Mouse (Mus musculus) spleen, adult 12 weeks (tissue): ENCODE measurements around the gene Ypel3.

Experiments
- DNase-seq: peaks from one replicate; pipeline ENCODE4 v3.0.0; 2022; ENCODE audit warnings: low spot score

The Ypel3 gene

GRCm38 (mm10) chr7:126793456-126794270, 16.9 kb downstream of the Ypel3 start:
- DNase-seq = no peak

- DNase-seq = no peak
These were observed 17.5 kb downstream of the Ypel3 start for GRCm38 (mm10) chr7:126794271-126794605.

GRCm38 (mm10) chr7:126795387-126796317, 18.9 kb downstream of the Ypel3 start:
- no peak for DNase-seq

- DNase-seq = no peak
These were observed 19.7 kb downstream of the Ypel3 start for GRCm38 (mm10) chr7:126796350-126796932.

- DNase-seq = no peak
These were observed 20.8 kb downstream of the Ypel3 start, which contains the start of gene Fam57b for GRCm38 (mm10) chr7:126797411-126798126. Gene Fam57b (plus strand): TSS chr7:126797668.

- DNase-seq = peak; percentile 53
These were observed 21.6 kb downstream of the Ypel3 start for GRCm38 (mm10) chr7:126798127-126799049.

- DNase-seq = peak; percentile 85
These were observed 22.3 kb downstream of the Ypel3 start for GRCm38 (mm10) chr7:126799050-126799467.

GRCm38 (mm10) chr7:126799468-126800268, 22.9 kb downstream of the Ypel3 start:
- peak; percentile 60 for DNase-seq

- DNase-seq = no peak
These were observed 23.7 kb downstream of the Ypel3 start for GRCm38 (mm10) chr7:126800269-126801056.

- no peak for DNase-seq
These were observed 24.3 kb downstream of the Ypel3 start for GRCm38 (mm10) chr7:126801057-126801422.

GRCm38 (mm10) chr7:126802134-126802889, 25.6 kb downstream of the Ypel3 start:
- DNase-seq = no peak

GRCm38 (mm10) chr7:126803181-126803580, 26.4 kb downstream of the Ypel3 start:
- no peak for DNase-seq

GRCm38 (mm10) chr7:126803751-126804150, 27.0 kb downstream of the Ypel3 start:
- DNase-seq = no peak

- DNase-seq = no peak
These were observed 30.2 kb downstream of the Ypel3 start for GRCm38 (mm10) chr7:126806956-126807355.

- DNase-seq = no peak
These were observed 30.6 kb downstream of the Ypel3 start for GRCm38 (mm10) chr7:126807405-126807804.

GRCm38 (mm10) chr7:126808703-126809455, 32.1 kb downstream of the Ypel3 start:
- DNase-seq = peak; percentile 72

GRCm38 (mm10) chr7:126809723-126810369, 33.1 kb downstream of the Ypel3 start:
- DNase-seq = no peak
